Mouse (Mus musculus) liver, embryonic 14.5 days (tissue): ENCODE measurements around the gene Cox19.
A peak's percentile ranks its signal among the peaks of the same experiment; 100 is the strongest.

Experiments used
- CTCF ChIP-seq: IDR thresholded peaks from 2 replicates; pipeline ENCODE4 v1.5.1; 2016; ENCODE audit warnings: antibody characterized with exemption, low read depth, control low read depth
- EP300 ChIP-seq: IDR thresholded peaks from 2 replicates; pipeline ENCODE4 v1.6.1; 2016; ENCODE audit warnings: antibody characterized with exemption, low read depth

- TF ChIP-seq CTCF = peak; percentile 97
- no peak for TF ChIP-seq EP300
Measured at GRCm38 (mm10) chr5:139344021-139344686, 7.1 kb downstream of the Cox19 start.
